Mouse (Mus musculus) neural tube, embryonic 15.5 days (tissue): Measurements from ENCODE around the gene March5. TPM values are rescaled to one million over a fixed set of nuclear protein-coding genes. Genes with fewer than 3 reads are reported as not detected.

ENCODE experiments used
- ATAC-seq: fragments of 200-750 bp; cut with Nextera tagmentation; 2 replicates; pipeline ENCODE4 v1.8.0; 2017; ENCODE audit warnings: mild to moderate bottlenecking, moderate TSS enrichment, moderate library complexity; ENCODE audit not compliant: low FRiP score
- H3K27ac ChIP-seq: fragments of 300-500 bp; sonication (generic); replicated peaks from 2 replicates; pipeline ENCODE4 v1.5.1; 2015; ENCODE audit warnings: mild to moderate bottlenecking, inconsistent platforms
- H3K27me3 ChIP-seq: fragments of 300-500 bp; sonication (generic); replicated peaks from 2 replicates; pipeline ENCODE4 v1.6.1; 2015; ENCODE audit warnings: inconsistent platforms
- H3K36me3 ChIP-seq: fragments of 300-500 bp; sonication (generic); 2 replicates; pipeline ENCODE4 v1.6.1; 2015; ENCODE audit warnings: inconsistent platforms
- H3K4me1 ChIP-seq: fragments of 300-500 bp; sonication (generic); 2 replicates; pipeline ENCODE4 v1.6.1; 2015; ENCODE audit warnings: inconsistent platforms
- H3K4me2 ChIP-seq: fragments of 300-500 bp; sonication (generic); 2 replicates; pipeline ENCODE4 v1.6.1; 2015; ENCODE audit warnings: inconsistent platforms, mild to moderate bottlenecking, moderate library complexity
- H3K4me3 ChIP-seq: fragments of 300-500 bp; sonication (generic); replicated peaks from 2 replicates; pipeline ENCODE4 v1.5.1; 2015; ENCODE audit warnings: mild to moderate bottlenecking, inconsistent platforms
- H3K9ac ChIP-seq: fragments of 300-500 bp; sonication (generic); replicated peaks from 2 replicates; pipeline ENCODE4 v1.6.1; 2015; ENCODE audit warnings: mild to moderate bottlenecking, inconsistent platforms
- H3K9me3 ChIP-seq: fragments of 300-500 bp; sonication (generic); replicated peaks from 2 replicates; pipeline ENCODE4 v1.6.1; 2016; ENCODE audit warnings: inconsistent platforms
- WGBS: fragments of 180-500 bp; shearing (Covaris S2); methylation state at CpG from one replicate; pipeline ENCODE4 v1.1.7; 2015; ENCODE audit warnings: mixed read lengths; 5-methylcytosine and 5-hydroxymethylcytosine counted together
- polyA plus RNA-seq: library from polyadenylated mRNA; unstranded; fragments of >200 nt; fragmentation: Nextera tagmentation; extraction: Ambion mirVana; gene quantifications from 2 replicates; pipeline ENCODE4 v1.2.1, GENCODE M21; 2015

The March5 gene
- polyA plus RNA-seq, 1 experiment from 2014 or later, result 104 TPM

GRCm38 (mm10) chr19:37269106-37269505 is 61.8 kb downstream of the March5 start:
- 95% methylated on average over 16 of the region's 16 CpGs for WGBS
- Histone ChIP-seq H3K27me3 (no peaks in the 10 kb centered on the region), H3K9ac (no peak overlapping the region), H3K36me3 (peaks cover 21% of the 10 kb centered on the region), H3K4me3 (no peak overlapping the region), H3K9me3 (no peaks in the 10 kb centered on the region), H3K27ac (no peak overlapping the region), H3K4me2 (no peak overlapping the region), H3K4me1 (peaks cover 4% of the 10 kb centered on the region)
- no peak for ATAC-seq

Other genes with a start within 250 kb of the March5 start
- 11.0 and 12.0 TPM in 2 replicates for gene Cpeb3, start 1.1 kb downstream of the March5 start, polyA plus RNA-seq
- 47.2 and 54.6 TPM in 2 replicates for gene Ide, start 130.3 kb downstream of the March5 start, polyA plus RNA-seq
- 6.3 and 18.6 TPM in 2 replicates for gene Kif11, start 168.9 kb downstream of the March5 start, polyA plus RNA-seq
- 6.1 and 7.2 TPM in 2 replicates for gene Hhex, start 227.3 kb downstream of the March5 start, polyA plus RNA-seq